Mouse (Mus musculus): Measurements from ENCODE around the gene Gpr26.

GRCm38 (mm10) chr7:131992226-131992625 lies 26.0 kb downstream of the Gpr26 start:
- TF ChIP-seq CTCF (IDR thresholded peaks at IDR 0.05; ENCODE audit: control insufficient read depth, insufficient read depth, insufficient read length) (no peak), MYOD1 (IDR thresholded peaks at IDR 0.05; ENCODE audit: control insufficient read depth, insufficient read length, low read depth) (no peak), MYOG (IDR thresholded peaks at IDR 0.05; ENCODE audit: control insufficient read depth, extremely low read depth, insufficient read length) (no peak), FOSL1 (IDR thresholded peaks at IDR 0.05; ENCODE audit: insufficient read depth, low read length, poor library complexity, severe bottlenecking) (no peak), MAX (IDR thresholded peaks at IDR 0.05) (no peak), CEBPB (IDR thresholded peaks at IDR 0.05; ENCODE audit: low read depth) (no peak), USF1 (IDR thresholded peaks at IDR 0.05; ENCODE audit: low read depth) (no peak)
